Mouse (Mus musculus): Measurements from ENCODE around the gene Fbrs.
"Not testable (repeated sequence)": the region's sequence is repeated elsewhere in the genome, so short reads cannot be mapped to it uniquely, and the experiment has no call there.

Gene Fbrs

GRCm38 (mm10) chr7:127476336-127476735 is 2.7 kb upstream of the Fbrs start:
- no peak for DNase-seq (ENCODE audit: low read depth, low spot score)

GRCm38 (mm10) chr7:127476855-127477254 is 2.1 kb upstream of the Fbrs start:
- DNase-seq (ENCODE audit: low read depth, low spot score), result no peak

- peak; percentile 99 for DNase-seq (ENCODE audit: low read depth, low spot score)
Measured at GRCm38 (mm10) chr7:127477687-127478634, 1.0 kb upstream of the Fbrs start.

- no peak for DNase-seq (ENCODE audit: low read depth, low spot score)
Measured at GRCm38 (mm10) chr7:127479318-127480225, 573 bp downstream of the Fbrs start.

- no peak for DNase-seq (ENCODE audit: low read depth, low spot score)
Measured at GRCm38 (mm10) chr7:127480321-127480720, 1.3 kb downstream of the Fbrs start.

- DNase-seq (ENCODE audit: low read depth, low spot score), result no peak
Measured at GRCm38 (mm10) chr7:127485416-127485815, 6.4 kb downstream of the Fbrs start.

GRCm38 (mm10) chr7:127488364-127488763 is 9.4 kb downstream of the Fbrs start:
- DNase-seq (ENCODE audit: low read depth, low spot score), result not testable (repeated sequence)

- no peak for DNase-seq (ENCODE audit: low read depth, low spot score)
Measured at GRCm38 (mm10) chr7:127489982-127490381, 11.0 kb downstream of the Fbrs start.

GRCm38 (mm10) chr7:127491846-127492245 is 12.8 kb downstream of the Fbrs start:
- no peak for DNase-seq (ENCODE audit: low read depth, low spot score)

- DNase-seq (ENCODE audit: low read depth, low spot score), result no peak
Measured at GRCm38 (mm10) chr7:127494648-127495047, 15.6 kb downstream of the Fbrs start.

GRCm38 (mm10) chr7:127497382-127497781 is 18.4 kb downstream of the Fbrs start:
- no peak for DNase-seq (ENCODE audit: low read depth, low spot score)

- no peak for DNase-seq (ENCODE audit: low read depth, low spot score)
Measured at GRCm38 (mm10) chr7:127498407-127498806, 19.4 kb downstream of the Fbrs start.

GRCm38 (mm10) chr7:127508291-127508690 is 29.3 kb downstream of the Fbrs start:
- no peak for DNase-seq (ENCODE audit: low read depth, low spot score)

GRCm38 (mm10) chr7:127509830-127510229 is 30.8 kb downstream of the Fbrs start:
- DNase-seq (ENCODE audit: low read depth, low spot score), result not testable (repeated sequence)

GRCm38 (mm10) chr7:127511241-127511640 is 32.2 kb downstream of the Fbrs start:
- no peak for DNase-seq (ENCODE audit: low read depth, low spot score)

- DNase-seq (ENCODE audit: low read depth, low spot score), result peak; percentile 89
Measured at GRCm38 (mm10) chr7:127511808-127512230, 32.8 kb downstream of the Fbrs start, which contains the start of gene Srcap. Srcap (plus strand) TSS chr7:127511983.

- peak; percentile 92 for DNase-seq (ENCODE audit: low read depth, low spot score)
Measured at GRCm38 (mm10) chr7:127512231-127513015, 33.4 kb downstream of the Fbrs start.

- no peak for DNase-seq (ENCODE audit: low read depth, low spot score)
Measured at GRCm38 (mm10) chr7:127513016-127513390, 34.0 kb downstream of the Fbrs start.

GRCm38 (mm10) chr7:127513781-127514180 is 34.8 kb downstream of the Fbrs start:
- DNase-seq (ENCODE audit: low read depth, low spot score), result no peak

- no peak for DNase-seq (ENCODE audit: low read depth, low spot score)
Measured at GRCm38 (mm10) chr7:127515846-127516245, 36.8 kb downstream of the Fbrs start.

GRCm38 (mm10) chr7:127516344-127516743 is 37.3 kb downstream of the Fbrs start:
- DNase-seq (ENCODE audit: low read depth, low spot score), result no peak
